Mouse (Mus musculus) spleen, adult 2 months (tissue): ENCODE results near the gene Slf2.

Experiments
- CTCF ChIP-seq: fragments of 200-500 bp; IDR thresholded peaks from 2 replicates; pipeline ENCODE4 v1.5.1; 2011; ENCODE audit warnings: mild to moderate bottlenecking, inconsistent platforms; ENCODE audit not compliant: insufficient read depth, insufficient read length, insufficient replicate concordance; ENCODE audit errors: extremely low read depth
- POLR2A ChIP-seq: fragments of 200-500 bp; IDR thresholded peaks from 2 replicates; pipeline ENCODE4 v1.6.1; 2011; ENCODE audit warnings: low read depth, low read length, inconsistent platforms

GRCm38 (mm10) chr19:44987004-44987403 is 56.1 kb downstream of the Slf2 start:
- no peak for TF ChIP-seq CTCF
- no peak for TF ChIP-seq POLR2A
